In genomic region chr19:7289767-7290166, GRCm38 (mm10) we compare ENCODE assay signal across 25 mouse cellular contexts.
"Had no signal": no experiment of that assay in that cellular context is flagged by ENCODE, and none has a peak within 500 bp of the region (broad histone marks: within the 10 kb centered on the region; RNA-seq: fewer than 3 reads in every experiment).

No protein-coding gene starts in this region.

- H3K27ac ChIP-seq: kidney, embryonic 15.5 days; limb, embryonic 10.5 days; limb, embryonic 13.5 days; liver, embryonic 12.5 days; liver, embryonic 15.5 days; lung, embryonic 15.5 days; macrophage; midbrain, embryonic 12.5 days; midbrain, embryonic 15.5 days; neural tube, embryonic 12.5 days; neural tube, embryonic 15.5 days; stomach, embryonic 15.5 days had no signal

- H3K4me3 ChIP-seq: kidney, embryonic 15.5 days; limb, embryonic 10.5 days; limb, embryonic 13.5 days; liver, embryonic 12.5 days; liver, embryonic 15.5 days; lung, embryonic 15.5 days; midbrain, embryonic 12.5 days; midbrain, embryonic 15.5 days; neural tube, embryonic 12.5 days; neural tube, embryonic 15.5 days; stomach, embryonic 15.5 days had no signal

- DNase-seq: kidney, adult 11 months; kidney, adult 8-10 months; kidney, postnatal 10 days; kidney, postnatal 36 days; layer of hippocampus, postnatal 36 days; liver; lung, adult 18-20 months; lung, postnatal 14 days; retina, postnatal 1 day; right cerebral cortex, postnatal 25 days; spleen, adult 18-20 months; thymus, adult 18-20 months; thymus, postnatal 36 days had no signal

- H3K27me3 ChIP-seq: kidney, embryonic 15.5 days; limb, embryonic 13.5 days; liver, embryonic 12.5 days; liver, embryonic 15.5 days; lung, embryonic 15.5 days; midbrain, embryonic 12.5 days; midbrain, embryonic 15.5 days; neural tube, embryonic 12.5 days; neural tube, embryonic 15.5 days; stomach, embryonic 15.5 days had no signal

- H3K9me3 ChIP-seq: kidney, embryonic 15.5 days; limb, embryonic 10.5 days; limb, embryonic 13.5 days; liver, embryonic 12.5 days; liver, embryonic 15.5 days; lung, embryonic 15.5 days; midbrain, embryonic 12.5 days; midbrain, embryonic 15.5 days; neural tube, embryonic 12.5 days; neural tube, embryonic 15.5 days; stomach, embryonic 15.5 days had no signal

- H3K9ac ChIP-seq: kidney, embryonic 15.5 days; limb, embryonic 13.5 days; liver, embryonic 12.5 days; liver, embryonic 15.5 days; lung, embryonic 15.5 days; midbrain, embryonic 12.5 days; midbrain, embryonic 15.5 days; neural tube, embryonic 12.5 days; neural tube, embryonic 15.5 days; stomach, embryonic 15.5 days had no signal
